Mouse (Mus musculus) myocyte (in vitro differentiated cells): ENCODE measurements at regions not wholly inside any gene's neighbourhood (a gene's known extent, or its start where the extent isn't known, plus 50 kb on each side); places are given as distances from the start of the nearest gene placed in this dataset.
"Not testable (repeated sequence)": the region's sequence is repeated elsewhere in the genome, so short reads cannot be mapped to it uniquely, and the experiment has no call there.

Source experiments
- H3K27me3 ChIP-seq: one replicate; pipeline ENCODE4 v1.6.1; 2011; ENCODE audit not compliant: control insufficient read depth, insufficient read depth, insufficient read length
- H3K36me3 ChIP-seq: one replicate; pipeline ENCODE4 v1.6.1; 2011; ENCODE audit not compliant: control insufficient read depth, insufficient read depth
- H3K4me2 ChIP-seq: one replicate; pipeline ENCODE4 v1.6.1; 2011; ENCODE audit warnings: low read depth, control low read depth
- H3K4me3 ChIP-seq: one replicate; pipeline ENCODE4 v1.5.1; 2011; ENCODE audit warnings: mild to moderate bottlenecking, control low read depth, moderate library complexity
- H3K79me2 ChIP-seq: one replicate; pipeline ENCODE4 v1.6.1; 2011; ENCODE audit not compliant: control insufficient read depth, insufficient read depth
- H3ac ChIP-seq: one replicate; pipeline ENCODE4 v1.6.1; 2011; ENCODE audit not compliant: control insufficient read depth, insufficient read length
- CEBPB ChIP-seq: IDR thresholded peaks from 2 replicates; pipeline ENCODE4 v1.6.1; 2011; ENCODE audit warnings: mild to moderate bottlenecking, moderate library complexity; ENCODE audit not compliant: poor library complexity, insufficient read depth, severe bottlenecking
- E2F4 ChIP-seq: IDR thresholded peaks from one replicate; pipeline ENCODE4 v1.6.1; 2011; ENCODE audit warnings: mild to moderate bottlenecking, control low read depth, moderate library complexity; ENCODE audit not compliant: insufficient read depth
- MAX ChIP-seq: IDR thresholded peaks from one replicate; pipeline ENCODE4 v1.6.1; 2011; ENCODE audit warnings: low read depth, mild to moderate bottlenecking, control low read depth
- MYOD1 ChIP-seq, 3 experiments: IDR thresholded peaks; one replicate each; pipeline ENCODE4 v1.6.1; 2011; ENCODE audit warnings: control low read depth in 2 of 3, low read depth in 2 of 3, mild to moderate bottlenecking in 2 of 3, moderate library complexity in 1 of 3; ENCODE audit not compliant: insufficient read length in 2 of 3, control insufficient read depth in 1 of 3
- MYOG ChIP-seq, 3 experiments: IDR thresholded peaks; one replicate each; pipeline ENCODE4 v1.6.1; 2011; ENCODE audit warnings: control low read depth in 2 of 3, low read depth in 2 of 3, mild to moderate bottlenecking in 2 of 3; ENCODE audit not compliant: insufficient read length in 2 of 3, control insufficient read depth in 1 of 3, insufficient read depth in 1 of 3
- POLR2A ChIP-seq: IDR thresholded peaks from one replicate; pipeline ENCODE4 v1.6.1; 2011; ENCODE audit warnings: low read depth, mild to moderate bottlenecking, control low read depth, moderate library complexity; ENCODE audit not compliant: insufficient read length
- POLR2AphosphoS2 ChIP-seq: IDR thresholded peaks from one replicate; pipeline ENCODE4 v1.6.1; 2011; ENCODE audit warnings: low read depth, control low read depth; ENCODE audit not compliant: insufficient read length
- REST ChIP-seq: IDR thresholded peaks from one replicate; pipeline ENCODE4 v1.6.1; 2011; ENCODE audit warnings: mild to moderate bottlenecking, control low read depth, moderate library complexity; ENCODE audit not compliant: insufficient read depth, insufficient read length
- SRF ChIP-seq: IDR thresholded peaks from one replicate; pipeline ENCODE4 v1.6.1; 2011; ENCODE audit warnings: low read depth; ENCODE audit not compliant: control insufficient read depth, insufficient read length
- TCF12 ChIP-seq: IDR thresholded peaks from one replicate; pipeline ENCODE4 v1.6.1; 2011; ENCODE audit warnings: mild to moderate bottlenecking, control low read depth; ENCODE audit not compliant: poor library complexity, insufficient read depth, severe bottlenecking
- TCF3 ChIP-seq: IDR thresholded peaks from one replicate; pipeline ENCODE4 v1.6.1; 2011; ENCODE audit warnings: low read depth, control low read depth; ENCODE audit not compliant: insufficient read length
- USF1 ChIP-seq: IDR thresholded peaks from one replicate; pipeline ENCODE4 v1.6.1; 2011; ENCODE audit warnings: low read depth, mild to moderate bottlenecking, control low read depth, moderate library complexity

- no peak overlapping the region for H3K4me2 ChIP-seq
- no peak overlapping the region for H3K4me3 ChIP-seq
- no peaks in the 10 kb centered on the region for H3K27me3 ChIP-seq
- H3K36me3 ChIP-seq = no peaks in the 10 kb centered on the region
- H3ac ChIP-seq = no peak overlapping the region
- TF ChIP-seq MAX = no peak
- no peak for TF ChIP-seq TCF12
- TF ChIP-seq TCF3 = no peak
- TF ChIP-seq REST = no peak
- TF ChIP-seq SRF = no peak
- TF ChIP-seq POLR2AphosphoS2 = no peak
- no peak for TF ChIP-seq POLR2A
- TF ChIP-seq CEBPB = no peak
- no peak for TF ChIP-seq USF1
- no peak for TF ChIP-seq MYOD1 (IDR thresholded peaks at IDR 0.05; ENCODE audit: control insufficient read depth in 1 of 3, insufficient read length in 2 of 3, low read depth in 2 of 3)
- no peaks in the 10 kb centered on the region for H3K79me2 ChIP-seq
Observed at GRCm38 (mm10) chr5:82683437-82683836, 671.6 kb downstream of the Tecrl start.

- Histone ChIP-seq H3K4me2 (no peak overlapping the region), H3K27me3 (no peaks in the 10 kb centered on the region), H3K79me2 (no peaks in the 10 kb centered on the region), H3ac (no peak overlapping the region), H3K4me3 (no peak overlapping the region), H3K36me3 (no peaks in the 10 kb centered on the region)
- TF ChIP-seq POLR2A = no peak
- no peak for TF ChIP-seq TCF12
- TF ChIP-seq TCF3 = no peak
- no peak for TF ChIP-seq MAX
- TF ChIP-seq SRF = no peak
- TF ChIP-seq CEBPB = no peak
- TF ChIP-seq REST = no peak
- TF ChIP-seq MYOG (IDR thresholded peaks at IDR 0.05; ENCODE audit: control insufficient read depth in 1 of 3, insufficient read depth in 1 of 3, insufficient read length in 2 of 3, low read depth in 2 of 3) = no peak
- no peak for TF ChIP-seq E2F4
- no peak for TF ChIP-seq POLR2AphosphoS2
Observed at GRCm38 (mm10) chr5:82664121-82664520, 690.9 kb downstream of the Tecrl start.

GRCm38 (mm10) chr5:82653637-82654036, 701.4 kb downstream of the Tecrl start:
- H3K4me2 ChIP-seq, H3K4me3 ChIP-seq, H3K36me3 ChIP-seq, H3K27me3 ChIP-seq, H3ac ChIP-seq, H3K79me2 ChIP-seq: not testable (repeated sequence)

- no peaks in the 10 kb centered on the region for H3K79me2 ChIP-seq
- TF ChIP-seq MYOD1 (IDR thresholded peaks at IDR 0.05; ENCODE audit: control insufficient read depth in 1 of 3, insufficient read length in 2 of 3, low read depth in 2 of 3) (no peak), POLR2AphosphoS2 (no peak), SRF (no peak), REST (no peak), CEBPB (no peak), POLR2A (no peak), MYOG (IDR thresholded peaks at IDR 0.05; ENCODE audit: control insufficient read depth in 1 of 3, insufficient read depth in 1 of 3, insufficient read length in 2 of 3, low read depth in 2 of 3) (no peak), MAX (no peak), TCF12 (no peak), E2F4 (no peak), TCF3 (no peak), USF1 (no peak)
- no peak overlapping the region for H3K4me3 ChIP-seq
- H3K27me3 ChIP-seq = no peaks in the 10 kb centered on the region
- H3K4me2 ChIP-seq = no peak overlapping the region
- H3ac ChIP-seq = no peak overlapping the region
- H3K36me3 ChIP-seq = no peaks in the 10 kb centered on the region
Observed at GRCm38 (mm10) chr5:82620056-82620455, 734.9 kb downstream of the Tecrl start.
